Mouse (Mus musculus) ES-E14 (cell line): ENCODE results near the gene Mindy4b-ps.

Source experiments
- CHD2 ChIP-seq: IDR thresholded peaks from 2 replicates; pipeline ENCODE4 v1.6.1; 2014; ENCODE audit warnings: mild to moderate bottlenecking, low read depth, low read length, inconsistent platforms
- MAFK ChIP-seq: IDR thresholded peaks from 2 replicates; pipeline ENCODE4 v1.6.1; 2014; ENCODE audit warnings: mild to moderate bottlenecking, low read depth, low read length, inconsistent platforms; ENCODE audit not compliant: insufficient read depth
- ZC3H11A ChIP-seq: IDR thresholded peaks from 2 replicates; pipeline ENCODE4 v1.6.1; 2012; ENCODE audit warnings: low read depth, mild to moderate bottlenecking, inconsistent platforms, low read length, borderline replicate concordance

DNA sequence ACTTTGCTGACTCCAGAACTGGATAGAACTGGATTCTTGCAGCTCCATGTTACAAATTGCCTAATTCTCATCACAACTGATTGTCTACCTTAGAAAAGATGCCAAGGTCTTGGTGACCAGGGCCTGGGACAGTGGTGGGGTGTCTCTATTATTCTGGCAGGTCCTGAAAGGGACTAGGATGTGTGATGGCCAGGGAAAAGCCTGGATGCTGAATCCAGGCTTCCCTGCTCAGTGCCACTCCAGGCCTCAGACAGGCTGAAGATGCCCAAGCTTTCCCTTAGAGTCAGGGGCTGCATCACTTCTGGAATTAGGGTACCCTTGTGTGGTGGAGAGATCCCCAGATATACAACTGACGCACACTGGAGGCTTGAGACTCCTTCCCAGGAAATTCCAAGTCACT lies 7.8 kb upstream of the Mindy4b-ps start:
- TF ChIP-seq CHD2 (no peak), MAFK (no peak), ZC3H11A (no peak)
